Mouse (Mus musculus) left cerebral cortex, adult 18-20 months (tissue): ENCODE results near the gene Ccdc154. TPM values are rescaled to one million over a fixed set of nuclear protein-coding genes. Genes with fewer than 3 reads are reported as not detected.
"Not testable (repeated sequence)": the region's sequence is repeated elsewhere in the genome, so short reads cannot be mapped to it uniquely, and the experiment has no call there.

Experiments
- DNase-seq, 2 experiments: peaks; one replicate each; pipeline ENCODE4 v3.0.0; 2021 to 2022; ENCODE audit warnings: low spot score in 2 of 2, mixed read lengths in 1 of 2
- long read RNA-seq, 2 experiments: library from polyadenylated mRNA; stranded (forward); transcript quantifications; one replicate each; pipeline ENCODE4 v2.0.0; 2021
- total RNA-seq, 2 experiments: library from RNA; stranded (reverse); gene quantifications; 2 replicates each; pipeline ENCODE4 v1.2.3; 2021

Gene Ccdc154
- total RNA-seq, result not detected
- long read RNA-seq, experiment 1, result 0 reads
- long read RNA-seq, experiment 2, result 0 reads

GRCm38 (mm10) chr17:25162161-25162560 lies at the start of gene Ccdc154:
Gene Ccdc154 (plus strand): TSS chr17:25162461.
- no peak for DNase-seq

GRCm38 (mm10) chr17:25114908-25115645 lies 47.2 kb upstream of the Ccdc154 start:
- DNase-seq, result peak in 1 of 2 experiments; percentile 9

GRCm38 (mm10) chr17:25115664-25116432 lies 46.4 kb upstream of the Ccdc154 start, which contains the start of gene Telo2:
Gene Telo2 (minus strand): TSS chr17:25115967.
- DNase-seq, result peak; percentile 93 to 94

- no peak for DNase-seq
Measured at GRCm38 (mm10) chr17:25117263-25117662, 45.0 kb upstream of the Ccdc154 start.

GRCm38 (mm10) chr17:25120406-25120805 lies 41.9 kb upstream of the Ccdc154 start, which contains the start of gene Ptx4:
Gene Ptx4 (plus strand): TSS chr17:25120760.
- no peak for DNase-seq

- no peak for DNase-seq
Measured at GRCm38 (mm10) chr17:25123979-25124378, 38.3 kb upstream of the Ccdc154 start.

- not testable (repeated sequence) for DNase-seq
Measured at GRCm38 (mm10) chr17:25125442-25126060, 36.7 kb upstream of the Ccdc154 start.

GRCm38 (mm10) chr17:25127079-25127478 lies 35.2 kb upstream of the Ccdc154 start:
- no peak for DNase-seq

GRCm38 (mm10) chr17:25127681-25128080 lies 34.6 kb upstream of the Ccdc154 start:
- DNase-seq, result no peak

- DNase-seq, result no peak
Measured at GRCm38 (mm10) chr17:25130060-25130459, 32.2 kb upstream of the Ccdc154 start.

- DNase-seq, result peak; percentile 97
Measured at GRCm38 (mm10) chr17:25133275-25133698, 29.0 kb upstream of the Ccdc154 start, which contains the start of gene Clcn7. Gene Clcn7 (plus strand): TSS chr17:25133391.

- DNase-seq, result no peak
Measured at GRCm38 (mm10) chr17:25135622-25136021, 26.6 kb upstream of the Ccdc154 start.

GRCm38 (mm10) chr17:25138803-25139202 lies 23.5 kb upstream of the Ccdc154 start:
- no peak for DNase-seq

- no peak for DNase-seq
Measured at GRCm38 (mm10) chr17:25139960-25140359, 22.3 kb upstream of the Ccdc154 start.

- no peak for DNase-seq
Measured at GRCm38 (mm10) chr17:25163387-25163786, 1.1 kb downstream of the Ccdc154 start.

- DNase-seq, result no peak
Measured at GRCm38 (mm10) chr17:25164770-25165169, 2.5 kb downstream of the Ccdc154 start.

GRCm38 (mm10) chr17:25165970-25166671 lies 3.9 kb downstream of the Ccdc154 start:
- no peak for DNase-seq

GRCm38 (mm10) chr17:25169706-25170105 lies 7.4 kb downstream of the Ccdc154 start:
- no peak for DNase-seq

- DNase-seq, result no peak
Measured at GRCm38 (mm10) chr17:25172558-25172957, 10.3 kb downstream of the Ccdc154 start.

- DNase-seq, result no peak
Measured at GRCm38 (mm10) chr17:25175411-25175810, 13.2 kb downstream of the Ccdc154 start, which contains the start of gene Gm38655. Gene Gm38655 (minus strand): TSS chr17:25175471.

- no peak for DNase-seq
Measured at GRCm38 (mm10) chr17:25183232-25183631, 21.0 kb downstream of the Ccdc154 start.
